Mouse (Mus musculus) intestine, embryonic 16.5 days (tissue): Measurements from ENCODE around the gene Mthfsl. TPM values are rescaled to one million over a fixed set of nuclear protein-coding genes. Genes with fewer than 3 reads are reported as not detected.
"Not testable (repeated sequence)": the region's sequence is repeated elsewhere in the genome, so short reads cannot be mapped to it uniquely, and the experiment has no call there.

Experiments used
- ATAC-seq: fragments of 200-750 bp; cut with Nextera tagmentation; 2 replicates; pipeline ENCODE4 v1.8.0; 2017; ENCODE audit warnings: moderate TSS enrichment, moderate library complexity
- H3K27ac ChIP-seq: fragments of 300-500 bp; sonication (generic); 2 replicates; pipeline ENCODE4 v1.5.1; 2014; ENCODE audit warnings: mild to moderate bottlenecking, low read length
- H3K27me3 ChIP-seq: fragments of 300-500 bp; sonication (generic); replicated peaks from 2 replicates; pipeline ENCODE4 v1.6.1; 2014; ENCODE audit warnings: low read length, control low read depth, mixed read lengths; ENCODE audit not compliant: control insufficient read depth, insufficient read depth
- H3K36me3 ChIP-seq: fragments of 300-500 bp; sonication (generic); 2 replicates; pipeline ENCODE4 v1.6.1; 2014; ENCODE audit warnings: low read length, control low read depth; ENCODE audit not compliant: control insufficient read depth, insufficient read depth
- H3K4me1 ChIP-seq: fragments of 300-500 bp; sonication (generic); 2 replicates; pipeline ENCODE4 v1.6.1; 2014; ENCODE audit warnings: low read length, control low read depth, mixed read lengths; ENCODE audit not compliant: control insufficient read depth, insufficient read depth
- H3K4me2 ChIP-seq: fragments of 300-500 bp; sonication (generic); 2 replicates; pipeline ENCODE4 v1.6.1; 2014; ENCODE audit warnings: low read depth, low read length, control low read depth
- H3K4me3 ChIP-seq: fragments of 300-500 bp; sonication (generic); 2 replicates; pipeline ENCODE4 v1.5.1; 2014; ENCODE audit warnings: mild to moderate bottlenecking, low read length
- H3K9ac ChIP-seq: fragments of 300-500 bp; sonication (generic); 2 replicates; pipeline ENCODE4 v1.6.1; 2014; ENCODE audit warnings: low read depth, low read length
- H3K9me3 ChIP-seq: fragments of 300-500 bp; sonication (generic); 2 replicates; pipeline ENCODE4 v1.6.1; 2016; ENCODE audit warnings: low read length, control low read depth; ENCODE audit not compliant: control insufficient read depth
- WGBS: fragments of 180-500 bp; shearing (Covaris S2); extraction: QIAGEN DNeasy Blood & Tissue Kit; methylation state at CpG from one replicate; pipeline ENCODE4 v1.1.7; 2014; 5-methylcytosine and 5-hydroxymethylcytosine counted together
- polyA plus RNA-seq: library from polyadenylated mRNA; unstranded; fragments of >200 nt; fragmentation: Nextera tagmentation; extraction: Ambion mirVana; gene quantifications from 2 replicates; pipeline ENCODE4 v1.2.1, GENCODE M21; 2015

The Mthfsl gene
- polyA plus RNA-seq, 1 experiment from 2014 or later = 49.1 TPM

- Histone ChIP-seq H3K4me3 (peak overlapping the region; percentile 32), H3K4me2 (peak overlapping the region; percentile 40; the same call in 1 of the 2 replicates)
- H3K27ac ChIP-seq, H3K27me3 ChIP-seq, H3K36me3 ChIP-seq, H3K9me3 ChIP-seq, H3K4me1 ChIP-seq, H3K9ac ChIP-seq: not testable (repeated sequence)
- 7% methylated on average over 14 of the region's 46 CpGs for WGBS
- peak; percentile 96 for ATAC-seq
Measured at GRCm38 (mm10) chr9:88719073-88719921, 799 bp downstream of the Mthfsl start.

- 82% methylated on average over 5 of the region's 5 CpGs for WGBS
- not testable (repeated sequence) for H3K4me1 ChIP-seq, ATAC-seq, H3K4me2 ChIP-seq, H3K9ac ChIP-seq, H3K9me3 ChIP-seq, H3K4me3 ChIP-seq, H3K27me3 ChIP-seq, H3K36me3 ChIP-seq, H3K27ac ChIP-seq
Measured at GRCm38 (mm10) chr9:88718593-88718992, 1.5 kb downstream of the Mthfsl start.

- WGBS = 49% methylated on average over 2 of the region's 2 CpGs
- not testable (repeated sequence) for H3K9ac ChIP-seq, H3K4me3 ChIP-seq, H3K4me2 ChIP-seq, H3K27me3 ChIP-seq, H3K27ac ChIP-seq, H3K36me3 ChIP-seq, H3K9me3 ChIP-seq, H3K4me1 ChIP-seq
- 0 out of 2 replicates have a peak, but pooled peaks have one; percentile 14 for ATAC-seq
Measured at GRCm38 (mm10) chr9:88718140-88718539, 2.0 kb downstream of the Mthfsl start.

GRCm38 (mm10) chr9:88714515-88714914 lies 5.6 kb downstream of the Mthfsl start:
- H3K9me3 ChIP-seq, H3K4me1 ChIP-seq, H3K4me2 ChIP-seq, H3K27me3 ChIP-seq, H3K4me3 ChIP-seq, H3K27ac ChIP-seq, H3K9ac ChIP-seq, ATAC-seq, H3K36me3 ChIP-seq: not testable (repeated sequence)
- WGBS = 68% methylated on average over 5 of the region's 5 CpGs

DNA sequence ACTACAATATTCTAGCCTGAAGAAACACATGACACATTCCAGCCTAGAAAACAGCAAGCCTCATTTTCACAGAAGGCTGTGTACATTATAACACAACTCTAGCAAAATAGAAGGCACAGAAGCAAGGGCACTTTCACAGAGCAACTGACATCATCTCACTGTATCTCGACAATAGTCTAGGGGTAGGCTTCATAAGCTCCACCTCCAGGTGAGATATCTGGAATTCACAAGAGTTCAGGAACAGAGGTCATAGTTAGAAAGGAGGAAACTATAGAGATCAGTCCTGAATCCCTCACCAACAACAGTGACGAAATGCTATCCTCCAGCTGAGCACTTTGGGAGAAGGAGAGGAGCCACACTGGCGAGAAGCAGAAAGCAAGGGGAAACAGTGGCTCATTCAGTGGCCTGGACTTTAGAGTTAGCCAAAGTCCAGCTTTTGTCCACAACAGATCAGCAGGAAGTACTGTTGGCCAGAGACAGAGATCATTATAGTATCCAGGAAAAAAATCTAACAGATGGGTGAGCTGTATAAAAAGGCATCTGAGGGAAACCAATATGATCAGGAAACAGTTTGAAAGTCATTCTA lies 7.8 kb downstream of the Mthfsl start:
- ATAC-seq = peak; percentile 74
- not testable (repeated sequence) for H3K27ac ChIP-seq, H3K9ac ChIP-seq, H3K27me3 ChIP-seq, H3K4me1 ChIP-seq, H3K4me3 ChIP-seq, H3K9me3 ChIP-seq, H3K36me3 ChIP-seq, H3K4me2 ChIP-seq
- WGBS = 71% methylated on average over 3 of the region's 3 CpGs

- H3K4me1 ChIP-seq, H3K27me3 ChIP-seq, H3K4me3 ChIP-seq, H3K4me2 ChIP-seq, H3K9me3 ChIP-seq, H3K27ac ChIP-seq, H3K36me3 ChIP-seq, ATAC-seq, H3K9ac ChIP-seq: not testable (repeated sequence)
- WGBS = 93% methylated on average over 4 of the region's 5 CpGs
Measured at GRCm38 (mm10) chr9:88710910-88711438, 9.1 kb downstream of the Mthfsl start.

DNA sequence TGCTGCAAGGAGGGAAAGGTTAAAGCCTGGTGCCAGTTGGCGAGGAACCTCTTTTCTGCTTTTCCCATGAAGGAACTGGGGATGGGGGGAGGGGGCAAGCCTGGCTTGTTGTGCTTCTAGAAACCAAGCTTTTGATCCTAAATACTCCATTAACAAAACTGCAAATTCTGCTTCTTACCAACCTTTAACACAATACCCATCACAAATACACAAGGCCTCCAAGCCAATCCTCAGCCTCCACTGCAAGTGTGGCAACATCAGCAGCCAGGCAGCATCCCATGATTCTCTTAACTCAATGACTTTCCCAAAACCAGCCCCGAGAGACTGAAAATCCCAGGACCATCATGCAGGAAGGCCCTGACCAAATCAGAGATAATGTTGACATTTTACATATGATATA lies 9.7 kb downstream of the Mthfsl start:
- H3K9ac ChIP-seq, H3K36me3 ChIP-seq, H3K9me3 ChIP-seq, H3K4me3 ChIP-seq, H3K27ac ChIP-seq, ATAC-seq, H3K4me2 ChIP-seq, H3K27me3 ChIP-seq, H3K4me1 ChIP-seq: not testable (repeated sequence)
- WGBS = 88% methylated on average over 2 of the region's 2 CpGs

GRCm38 (mm10) chr9:88709794-88710193 lies 10.3 kb downstream of the Mthfsl start:
- H3K4me3 ChIP-seq, H3K27ac ChIP-seq, H3K27me3 ChIP-seq, H3K4me1 ChIP-seq, H3K9ac ChIP-seq, H3K36me3 ChIP-seq, ATAC-seq, H3K9me3 ChIP-seq, H3K4me2 ChIP-seq: not testable (repeated sequence)
- WGBS = 68% methylated on average over 5 of the region's 5 CpGs

- Histone ChIP-seq H3K4me2 (no peak overlapping the region), H3K4me3 (no peak overlapping the region), H3K36me3 (no peaks in the 10 kb centered on the region), H3K27me3 (no peaks in the 10 kb centered on the region), H3K9ac (no peak overlapping the region), H3K27ac (no peak overlapping the region), H3K9me3 (no peaks in the 10 kb centered on the region), H3K4me1 (no peaks in the 10 kb centered on the region)
- WGBS = 90% methylated on average over 6 of the region's 6 CpGs
- no peak for ATAC-seq
Measured at GRCm38 (mm10) chr9:88709304-88709703, 10.8 kb downstream of the Mthfsl start.
